Mouse (Mus musculus) layer of hippocampus, adult 9-10 months (tissue): Measurements from ENCODE around the gene Radil.
A peak's percentile ranks its signal among the peaks of the same experiment; 100 is the strongest.

Experiments used
- DNase-seq: peaks from one replicate; pipeline ENCODE4 v3.0.0; 2022; ENCODE audit warnings: low spot score

The Radil gene

GRCm38 (mm10) chr5:142448076-142448475 lies 102.8 kb downstream of the Radil start:
- DNase-seq: peak; percentile 91

- DNase-seq: no peak
These were observed 105.2 kb downstream of the Radil start for GRCm38 (mm10) chr5:142445709-142446108.

- DNase-seq: no peak
These were observed 105.9 kb downstream of the Radil start for GRCm38 (mm10) chr5:142444791-142445531.

GRCm38 (mm10) chr5:142443994-142444393 lies 106.9 kb downstream of the Radil start:
- DNase-seq: no peak

- DNase-seq: no peak
These were observed 107.4 kb downstream of the Radil start for GRCm38 (mm10) chr5:142443514-142443913.

- no peak for DNase-seq
These were observed 108.9 kb downstream of the Radil start for GRCm38 (mm10) chr5:142442045-142442440.

- no peak for DNase-seq
These were observed 109.4 kb downstream of the Radil start for GRCm38 (mm10) chr5:142441332-142442044.

- no peak for DNase-seq
These were observed 110.3 kb downstream of the Radil start for GRCm38 (mm10) chr5:142440451-142441147.

- no peak for DNase-seq
These were observed 110.9 kb downstream of the Radil start for GRCm38 (mm10) chr5:142439911-142440432.

- DNase-seq: no peak
These were observed 112.4 kb downstream of the Radil start for GRCm38 (mm10) chr5:142438380-142438938.

- DNase-seq: no peak
These were observed 115.2 kb downstream of the Radil start for GRCm38 (mm10) chr5:142435736-142436135.
